Mouse (Mus musculus) A20 (cell line): ENCODE results near the gene Ntn1.

Experiments
- DNase-seq: peaks from one replicate; pipeline ENCODE4 v3.0.0-alpha.2; 2011; ENCODE audit warnings: low read depth, low spot score

The Ntn1 gene

DNA sequence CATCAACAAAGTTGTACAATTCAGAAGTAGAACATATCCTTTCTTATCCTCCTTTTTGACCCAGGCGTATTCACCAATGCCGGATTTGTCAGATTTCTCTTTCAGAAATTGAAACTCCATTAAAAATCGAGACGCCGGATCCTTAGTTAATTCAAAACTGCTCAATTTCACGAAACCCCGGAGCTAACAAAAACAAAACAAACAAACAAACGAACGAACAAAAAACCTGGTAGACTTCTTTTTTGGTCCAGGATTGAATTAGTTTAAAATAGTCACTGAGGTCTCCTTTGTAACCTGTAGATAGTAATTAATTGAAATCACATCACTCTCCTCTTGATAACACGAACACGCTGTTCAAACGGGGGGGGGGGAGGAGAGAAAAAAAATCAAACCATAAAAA lies 16.5 kb downstream of the Ntn1 start:
- no peak for DNase-seq

DNA sequence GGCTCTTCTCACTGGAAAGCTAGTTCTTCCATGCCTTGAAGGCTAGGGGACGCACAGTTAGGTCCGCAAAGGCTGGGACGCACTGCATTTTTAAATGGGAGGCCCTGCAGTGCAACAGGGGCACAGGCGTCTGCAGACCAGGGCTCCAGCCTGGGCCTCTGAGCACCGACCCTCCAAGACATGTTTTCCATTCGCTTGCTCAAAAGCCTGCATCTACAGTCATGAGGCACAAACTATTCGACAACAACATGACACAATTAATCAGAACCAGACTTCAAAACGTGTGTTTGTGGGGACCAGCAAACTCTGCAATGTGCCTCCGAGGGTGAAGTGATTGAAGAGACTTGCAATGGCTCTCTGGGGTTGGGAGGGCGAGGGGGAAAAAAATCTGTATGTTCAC lies 17.1 kb downstream of the Ntn1 start:
- no peak for DNase-seq

DNA sequence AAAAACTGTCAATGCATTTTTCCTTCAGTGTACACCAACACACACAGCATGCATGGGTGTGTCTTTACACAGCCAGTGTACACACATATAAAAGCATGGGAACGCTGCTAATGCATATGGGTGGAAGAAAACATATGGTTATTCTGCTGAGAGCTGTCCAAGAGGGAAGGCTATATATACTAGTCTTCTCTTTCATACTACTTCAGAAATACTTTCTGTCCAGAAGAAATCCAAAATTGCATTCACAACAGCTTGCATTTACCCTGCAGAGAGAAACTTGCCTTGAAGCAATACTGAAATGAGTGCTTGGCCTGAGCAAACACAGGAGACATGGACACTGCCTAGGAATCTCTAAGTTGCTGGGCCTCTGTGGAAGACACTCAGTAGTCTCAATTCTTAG lies 18.8 kb downstream of the Ntn1 start:
- DNase-seq = no peak

GRCm38 (mm10) chr11:68381318-68381717 lies 19.3 kb downstream of the Ntn1 start:
- DNase-seq = no peak

GRCm38 (mm10) chr11:68378946-68379764 lies 21.5 kb downstream of the Ntn1 start:
- no peak for DNase-seq

- DNase-seq = no peak
These were observed 22.2 kb downstream of the Ntn1 start for GRCm38 (mm10) chr11:68378419-68378818.

DNA sequence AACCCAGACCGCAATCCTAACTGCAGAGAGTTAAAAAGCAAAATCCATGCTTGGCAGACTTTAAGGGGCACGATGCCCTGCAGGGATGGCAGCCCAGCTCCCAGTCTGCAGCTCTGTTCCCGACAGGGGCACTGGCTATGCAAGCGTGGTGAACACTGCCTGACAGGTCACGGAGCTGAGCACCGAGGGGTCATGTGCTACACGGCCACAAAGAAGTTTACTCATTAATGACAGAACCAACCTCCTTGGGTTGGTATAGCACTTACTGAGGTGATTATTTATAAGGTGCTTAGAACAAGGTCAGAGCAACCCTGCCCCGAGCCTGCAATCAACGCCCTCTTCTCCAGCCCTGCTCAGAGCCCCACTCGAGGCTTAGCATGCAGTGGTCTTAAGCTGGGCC lies 27.5 kb downstream of the Ntn1 start:
- DNase-seq = no peak

DNA sequence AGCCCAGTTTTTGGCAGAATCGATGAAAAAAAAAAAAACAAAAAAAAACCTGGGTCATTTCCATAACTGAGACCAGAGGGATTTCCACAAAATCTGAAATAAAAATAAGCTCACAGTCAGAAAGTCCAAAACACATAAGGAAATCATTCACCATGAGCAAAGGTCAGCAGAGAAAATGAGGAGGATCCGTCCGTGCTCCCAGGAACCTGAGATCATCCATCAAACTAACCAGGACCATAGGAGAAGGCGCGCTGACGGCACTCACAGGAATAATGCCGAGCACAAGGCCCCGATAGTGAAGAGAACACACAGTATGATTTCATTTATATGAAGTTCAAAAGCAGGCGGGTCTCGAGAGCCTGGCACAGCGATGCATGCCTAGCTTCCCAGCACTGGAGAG lies 29.0 kb downstream of the Ntn1 start:
- no peak for DNase-seq

GRCm38 (mm10) chr11:68356901-68357300 lies 43.7 kb downstream of the Ntn1 start:
- no peak for DNase-seq

DNA sequence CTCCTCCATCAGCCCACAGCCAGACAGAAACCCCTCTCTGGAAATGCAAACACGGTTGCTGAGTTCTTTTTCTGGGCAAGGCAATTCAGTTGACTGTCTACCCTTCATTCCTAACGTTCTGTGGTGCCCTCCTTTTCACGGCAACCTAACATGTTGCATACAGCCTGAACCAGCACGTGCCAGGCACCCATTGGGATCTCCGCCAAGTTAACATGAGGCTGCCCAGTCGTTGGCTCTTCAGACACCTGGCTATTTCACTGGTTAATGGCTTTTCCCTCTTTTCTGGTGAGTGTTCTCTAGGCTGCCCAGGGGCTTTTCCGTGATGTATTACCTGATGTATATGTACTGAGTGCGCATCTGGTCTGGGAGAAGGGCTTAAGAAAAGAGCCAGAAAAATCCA lies 45.1 kb downstream of the Ntn1 start:
- DNase-seq = no peak

- DNase-seq = no peak
These were observed 45.8 kb downstream of the Ntn1 start for GRCm38 (mm10) chr11:68354848-68355247.

DNA sequence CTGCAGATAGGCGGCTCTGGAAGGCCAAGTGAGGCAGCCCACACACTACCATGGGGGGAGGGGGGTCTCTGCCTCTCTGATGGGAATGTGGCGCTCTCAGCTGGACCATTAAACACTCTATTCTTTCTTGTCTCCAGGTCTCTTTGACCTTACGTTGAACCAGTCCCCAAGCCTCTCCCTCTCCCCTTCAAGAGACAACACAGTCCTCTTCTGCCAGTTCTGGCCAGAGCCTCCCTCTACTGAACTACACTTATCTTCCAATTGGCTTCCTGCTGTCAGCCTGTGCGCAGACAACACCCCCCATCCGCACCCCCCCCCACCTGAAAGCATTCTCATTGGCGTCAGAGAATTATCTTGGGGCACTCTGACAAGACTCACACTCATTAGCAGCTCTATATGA lies 48.4 kb downstream of the Ntn1 start:
- no peak for DNase-seq

- no peak for DNase-seq
These were observed 51.8 kb downstream of the Ntn1 start for GRCm38 (mm10) chr11:68348851-68349250.

GRCm38 (mm10) chr11:68348083-68348482 lies 52.5 kb downstream of the Ntn1 start:
- DNase-seq = no peak

DNA sequence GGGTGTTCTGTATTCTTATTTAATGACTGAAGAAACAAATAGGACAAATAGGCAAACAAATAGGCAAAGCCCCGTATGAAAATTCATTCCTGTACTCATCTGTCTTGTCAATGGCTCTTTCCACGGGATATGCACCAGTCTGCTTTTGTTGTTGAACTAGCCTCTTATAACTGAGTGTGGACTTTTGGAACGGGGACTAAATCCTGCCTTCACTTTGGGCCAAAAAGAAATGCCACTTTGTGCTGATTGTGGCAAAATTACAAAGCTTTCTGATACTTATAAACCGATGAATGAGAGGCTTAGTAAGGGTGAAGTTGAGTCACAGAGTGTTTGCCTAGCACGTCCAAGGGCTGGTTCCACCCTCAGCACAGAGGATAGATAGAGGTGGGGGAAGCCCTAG lies 53.1 kb downstream of the Ntn1 start:
- no peak for DNase-seq

GRCm38 (mm10) chr11:68346099-68346498 lies 54.5 kb downstream of the Ntn1 start:
- no peak for DNase-seq

DNA sequence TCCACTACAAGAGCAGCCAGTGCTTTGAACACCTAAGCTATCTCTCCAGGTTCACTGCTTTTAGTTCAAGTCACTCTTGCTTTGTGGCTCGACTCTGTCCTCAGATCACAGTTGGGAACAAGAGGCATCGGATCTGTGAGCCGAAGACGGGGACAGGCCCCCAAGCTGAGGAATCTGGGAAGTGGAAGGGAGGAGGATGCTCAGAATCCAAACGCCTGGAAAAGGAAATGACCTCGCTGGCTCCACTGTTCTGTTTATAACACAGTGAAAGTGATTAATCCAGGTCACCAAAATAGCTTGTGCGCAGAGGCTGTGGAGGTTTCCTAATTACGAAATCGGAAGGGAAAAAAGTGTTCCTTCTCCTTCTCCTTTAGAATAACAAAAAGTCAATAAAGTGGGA lies 56.4 kb downstream of the Ntn1 start:
- no peak for DNase-seq

GRCm38 (mm10) chr11:68342761-68343160 lies 57.9 kb downstream of the Ntn1 start:
- no peak for DNase-seq

DNA sequence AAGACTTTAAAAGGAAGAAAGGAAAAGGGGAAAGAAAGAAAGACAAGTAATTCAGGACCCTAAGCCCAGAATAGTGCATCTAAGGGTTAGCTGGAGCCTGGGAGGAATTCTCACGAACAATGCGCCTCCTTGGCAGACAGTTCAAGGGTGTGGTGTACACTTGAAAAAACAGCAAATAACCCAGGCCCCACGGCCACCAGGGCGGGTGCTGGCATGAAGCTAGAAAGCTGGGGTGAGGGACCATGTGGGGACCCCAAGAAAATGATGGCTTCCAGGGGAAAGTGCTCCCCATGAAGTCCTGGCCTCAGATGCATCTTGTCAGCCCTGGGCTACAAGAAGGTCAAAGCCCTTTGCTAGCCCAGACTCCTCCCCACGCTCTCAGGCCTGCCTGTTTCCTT lies 58.6 kb downstream of the Ntn1 start:
- no peak for DNase-seq

GRCm38 (mm10) chr11:68341111-68342002 lies 59.3 kb downstream of the Ntn1 start:
- DNase-seq = no peak

DNA sequence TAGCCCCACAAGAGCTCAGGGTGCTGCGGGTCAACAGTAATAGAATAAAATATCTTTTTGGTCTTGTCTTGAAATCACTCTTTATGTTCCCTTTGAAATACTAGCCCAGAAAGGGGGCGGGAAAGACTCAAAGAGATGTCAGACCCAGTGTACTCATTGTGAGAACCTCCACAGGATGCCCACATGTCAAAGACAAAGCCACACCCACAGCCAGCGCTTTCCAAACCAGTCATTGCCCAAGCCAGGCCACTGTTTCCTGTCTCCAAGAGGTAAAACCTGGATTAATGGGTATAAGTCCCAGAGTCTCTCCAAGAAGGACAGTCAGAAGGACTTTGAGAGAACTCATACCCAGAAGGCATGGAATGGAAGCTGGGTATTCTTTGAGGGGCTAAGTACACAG lies 60.3 kb downstream of the Ntn1 start:
- DNase-seq = no peak

GRCm38 (mm10) chr11:68339856-68340255 lies 60.8 kb downstream of the Ntn1 start:
- no peak for DNase-seq

DNA sequence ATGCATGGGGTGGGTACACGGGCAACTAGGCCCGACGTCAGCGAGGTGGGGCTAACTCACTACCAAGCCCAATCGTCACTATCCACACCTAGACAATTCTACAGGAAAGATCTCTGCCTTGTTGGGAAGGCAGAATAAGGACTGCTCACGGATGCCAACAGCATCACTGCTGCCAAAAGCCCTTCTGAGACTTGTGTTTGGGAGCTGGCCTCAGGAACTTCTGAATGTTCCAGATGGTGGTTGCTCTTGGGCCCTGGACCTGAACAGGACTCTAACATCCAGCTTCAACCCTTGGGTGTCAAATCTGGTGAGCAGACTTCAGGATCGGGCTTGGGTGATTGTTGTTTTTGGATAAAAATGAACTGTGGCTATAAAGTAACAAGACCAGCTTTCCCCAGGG lies 61.3 kb downstream of the Ntn1 start:
- no peak for DNase-seq
